Mouse (Mus musculus): ENCODE results near the gene Tmem242.

Tmem242 gene

DNA sequence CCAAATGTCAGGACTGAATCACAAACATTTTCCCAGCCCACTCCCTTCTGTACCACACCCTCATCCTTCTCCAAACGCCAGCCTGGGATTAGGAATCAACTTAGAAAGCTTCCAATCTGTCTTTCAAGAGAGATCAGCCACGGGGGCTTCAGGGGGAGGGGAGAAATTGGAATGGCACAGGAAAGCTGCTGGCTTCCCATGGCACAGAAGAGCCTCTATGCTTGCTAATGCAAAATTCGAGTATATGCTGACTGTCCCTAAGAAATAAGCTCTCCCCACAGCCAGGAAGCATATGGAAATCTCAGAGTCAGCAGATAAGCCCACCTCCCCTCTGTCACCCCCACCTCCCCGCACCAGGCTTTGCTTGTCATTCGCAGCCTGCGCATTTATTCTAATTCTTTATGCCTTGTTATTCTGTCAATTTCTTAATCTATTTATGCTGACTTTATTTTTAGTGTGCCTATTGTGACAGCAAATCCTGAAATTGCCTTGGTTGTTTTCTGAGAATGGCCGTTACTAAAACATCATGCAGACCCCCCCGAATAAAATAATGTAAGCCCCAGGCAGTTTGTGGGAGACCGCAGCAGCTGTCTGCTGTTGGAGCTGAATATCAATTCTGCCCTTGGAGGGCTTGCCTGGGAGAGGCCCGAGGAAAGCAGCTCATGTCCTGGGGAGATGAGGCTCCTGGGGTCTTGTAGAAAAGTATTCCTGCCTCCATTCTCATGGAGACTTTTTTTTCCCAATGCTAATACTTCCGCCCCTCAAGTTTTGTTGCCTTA lies 62.7 kb downstream of the Tmem242 start:
- no peak for DNase-seq (ENCODE audit: low spot score)

DNA sequence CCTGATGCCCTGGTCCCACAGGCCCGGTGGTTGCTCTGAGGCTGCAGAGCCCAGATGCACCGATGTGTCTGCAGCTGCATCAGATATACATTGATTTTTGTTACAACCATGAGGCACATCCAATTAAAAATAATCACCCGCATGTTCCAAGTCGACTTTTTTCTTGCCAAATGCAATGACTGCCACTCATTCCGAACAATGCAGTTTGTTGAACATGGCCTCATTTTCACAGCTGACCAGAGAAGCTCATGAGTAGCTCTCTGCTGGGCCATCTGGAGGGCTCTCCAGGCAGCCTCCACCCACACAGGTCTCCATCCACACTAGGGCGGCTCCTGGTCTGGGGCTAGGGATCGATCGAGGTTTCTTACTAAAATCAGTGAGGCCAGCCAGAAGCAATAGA lies 67.1 kb downstream of the Tmem242 start:
- DNase-seq (ENCODE audit: low spot score), result no peak

DNA sequence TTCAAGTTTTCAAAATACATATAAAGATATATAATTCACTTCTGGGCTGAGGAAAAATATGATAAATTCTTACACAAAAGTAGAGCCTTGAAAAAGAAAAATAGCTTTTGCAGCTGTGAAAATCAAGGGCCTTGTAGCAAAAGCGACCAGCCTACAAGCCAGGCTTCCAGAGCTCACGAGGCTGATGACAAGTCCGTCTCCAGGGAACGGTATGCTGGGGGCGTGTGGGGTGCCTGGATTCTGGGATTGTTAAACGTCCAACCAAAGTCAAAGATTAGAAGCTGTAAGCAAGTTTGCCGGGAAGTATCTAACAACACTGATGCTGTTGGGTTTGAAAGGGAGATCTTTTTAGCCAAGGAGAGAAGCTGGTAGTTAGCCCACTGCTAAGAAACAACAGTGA lies 68.5 kb downstream of the Tmem242 start:
- no peak for DNase-seq (ENCODE audit: low spot score)

DNA sequence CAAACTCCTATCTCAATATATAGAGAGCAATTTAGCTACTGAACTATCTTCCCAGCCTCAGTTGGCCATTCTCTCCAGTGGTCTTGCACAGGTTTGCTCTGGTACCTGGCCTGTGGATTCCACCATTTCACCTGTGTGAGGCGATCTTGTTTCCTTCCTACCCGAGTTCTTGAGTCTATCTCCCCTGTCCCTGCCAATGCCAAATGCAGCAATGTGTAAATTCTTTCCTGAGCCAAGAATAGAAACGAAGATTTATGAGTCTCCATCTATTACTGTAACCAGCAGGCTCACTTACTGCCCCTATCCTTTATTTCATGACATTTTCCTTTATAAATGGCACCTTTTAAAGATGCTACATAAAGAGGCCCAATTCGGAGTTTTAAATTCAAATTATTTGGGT lies 69.0 kb downstream of the Tmem242 start:
- DNase-seq (ENCODE audit: low spot score), result no peak

DNA sequence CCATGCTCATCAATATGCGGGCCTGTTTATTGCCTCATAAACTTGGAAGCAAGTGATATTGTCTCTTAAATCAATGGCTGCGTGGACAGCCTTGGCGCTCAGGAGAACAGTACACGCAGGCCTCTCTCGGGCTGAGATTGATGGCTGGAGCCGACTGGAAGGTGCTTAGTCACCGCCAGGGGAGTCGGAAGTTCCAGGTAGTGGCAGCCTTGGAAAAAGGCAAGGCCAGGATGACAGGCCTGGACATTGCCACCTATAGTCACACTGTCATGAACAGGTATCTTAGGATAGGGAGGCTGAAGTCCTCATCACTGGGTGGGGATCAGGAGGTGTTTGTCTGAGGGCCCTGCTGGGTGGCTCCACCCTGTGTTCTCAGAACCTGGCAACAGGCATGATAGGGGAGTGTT lies 74.1 kb downstream of the Tmem242 start:
- no peak for DNase-seq (ENCODE audit: low spot score)

Measured in urinary bladder, postnatal 14 days (tissue).